Mouse (Mus musculus): ENCODE results near the gene Celf1. TPM values are rescaled to one million over a fixed set of nuclear protein-coding genes. Genes with fewer than 3 reads are reported as not detected.

Celf1 gene
- polyA plus RNA-seq, 1 experiment from 2014 or later: 34.9 TPM

- no peak for TF ChIP-seq CTCF (IDR thresholded peaks at IDR 0.05; ENCODE audit: low read depth)
- ATAC-seq: no peak
- Histone ChIP-seq H3K36me3 (ENCODE audit: control insufficient read depth, insufficient read depth) (no peaks in the 10 kb centered on the region; the same call in 1 of the 2 replicates), H3K4me3 (ENCODE audit: low read depth, low read length) (no peak overlapping the region), H3K4me1 (replicated peaks; ENCODE audit: control insufficient read depth, insufficient read depth, low read length) (no peaks in the 10 kb centered on the region), H3K9ac (ENCODE audit: low read depth, low read length) (no peak overlapping the region), H3K27ac (ENCODE audit: low read depth, low read length) (no peak overlapping the region), H3K9me3 (ENCODE audit: control insufficient read depth) (no peaks in the 10 kb centered on the region), H3K27me3 (replicated peaks; ENCODE audit: control insufficient read depth, insufficient read depth, low read length) (no peaks in the 10 kb centered on the region), H3K4me2 (replicated peaks; ENCODE audit: low read depth) (no peak overlapping the region)
- 84% methylated on average over 9 of the region's 9 CpGs for WGBS
Observed at GRCm38 (mm10) chr2:91027391-91028214, 87.4 kb downstream of the Celf1 start.

- no peak for ATAC-seq
- Histone ChIP-seq H3K27ac (ENCODE audit: low read depth, low read length) (no peak overlapping the region), H3K36me3 (ENCODE audit: control insufficient read depth, insufficient read depth) (no peaks in the 10 kb centered on the region), H3K4me3 (ENCODE audit: low read depth, low read length) (no peak overlapping the region), H3K4me2 (replicated peaks; ENCODE audit: low read depth) (no peak overlapping the region), H3K9ac (ENCODE audit: low read depth, low read length) (no peak overlapping the region), H3K9me3 (ENCODE audit: control insufficient read depth) (no peaks in the 10 kb centered on the region), H3K27me3 (replicated peaks; ENCODE audit: control insufficient read depth, insufficient read depth, low read length) (no peaks in the 10 kb centered on the region), H3K4me1 (replicated peaks; ENCODE audit: control insufficient read depth, insufficient read depth, low read length) (no peaks in the 10 kb centered on the region)
- TF ChIP-seq CTCF (IDR thresholded peaks at IDR 0.05; ENCODE audit: low read depth): no peak
- 78% methylated on average over 4 of the region's 4 CpGs for WGBS
Observed at GRCm38 (mm10) chr2:91031216-91031615, 91.0 kb downstream of the Celf1 start.

- Histone ChIP-seq H3K9me3 (ENCODE audit: control insufficient read depth) (no peaks in the 10 kb centered on the region), H3K4me3 (ENCODE audit: low read depth, low read length) (no peak overlapping the region), H3K27me3 (replicated peaks; ENCODE audit: control insufficient read depth, insufficient read depth, low read length) (no peaks in the 10 kb centered on the region), H3K27ac (ENCODE audit: low read depth, low read length) (no peak overlapping the region), H3K4me2 (replicated peaks; ENCODE audit: low read depth) (no peak overlapping the region), H3K36me3 (ENCODE audit: control insufficient read depth, insufficient read depth) (no peaks in the 10 kb centered on the region), H3K4me1 (replicated peaks; ENCODE audit: control insufficient read depth, insufficient read depth, low read length) (no peaks in the 10 kb centered on the region), H3K9ac (ENCODE audit: low read depth, low read length) (no peak overlapping the region)
- no peak for ATAC-seq
- peak; percentile 53 for TF ChIP-seq CTCF (IDR thresholded peaks at IDR 0.05; ENCODE audit: low read depth)
- WGBS: 25% methylated on average over 3 of the region's 3 CpGs
Observed at GRCm38 (mm10) chr2:91033000-91033399, 92.8 kb downstream of the Celf1 start.

- Histone ChIP-seq H3K9ac (ENCODE audit: low read depth, low read length) (no peak within 1 kb of the TSS), H3K27ac (ENCODE audit: low read depth, low read length) (no peak within 1 kb of the TSS), H3K27me3 (replicated peaks; ENCODE audit: control insufficient read depth, insufficient read depth, low read length) (no peaks in the 10 kb centered on the region), H3K4me1 (replicated peaks; ENCODE audit: control insufficient read depth, insufficient read depth, low read length) (no peaks in the 10 kb centered on the region), H3K9me3 (ENCODE audit: control insufficient read depth) (no peaks in the 10 kb centered on the region), H3K4me3 (ENCODE audit: low read depth, low read length) (no peak within 1 kb of the TSS), H3K4me2 (replicated peaks; ENCODE audit: low read depth) (no peak within 1 kb of the TSS), H3K36me3 (ENCODE audit: control insufficient read depth, insufficient read depth) (no peaks in the 10 kb centered on the region)
- WGBS: 55% methylated on average over 9 of the region's 9 CpGs
- ATAC-seq: no peak; the same call in 1 of the 2 replicates
- no peak for TF ChIP-seq CTCF (IDR thresholded peaks at IDR 0.05; ENCODE audit: low read depth)
Observed at GRCm38 (mm10) chr2:91035385-91035784, 95.2 kb downstream of the Celf1 start, which contains the start of gene Rapsn. Gene Rapsn (plus strand): TSS chr2:91035620.

GRCm38 (mm10) chr2:91041786-91042185 is 101.6 kb downstream of the Celf1 start:
- Histone ChIP-seq H3K4me1 (replicated peaks; ENCODE audit: control insufficient read depth, insufficient read depth, low read length) (no peaks in the 10 kb centered on the region), H3K9ac (ENCODE audit: low read depth, low read length) (no peak overlapping the region), H3K4me2 (replicated peaks; ENCODE audit: low read depth) (no peak overlapping the region), H3K4me3 (ENCODE audit: low read depth, low read length) (no peak overlapping the region), H3K9me3 (ENCODE audit: control insufficient read depth) (no peaks in the 10 kb centered on the region), H3K27me3 (replicated peaks; ENCODE audit: control insufficient read depth, insufficient read depth, low read length) (no peaks in the 10 kb centered on the region), H3K36me3 (ENCODE audit: control insufficient read depth, insufficient read depth) (no peaks in the 10 kb centered on the region), H3K27ac (ENCODE audit: low read depth, low read length) (no peak overlapping the region)
- no peak for ATAC-seq
- TF ChIP-seq CTCF (IDR thresholded peaks at IDR 0.05; ENCODE audit: low read depth): no peak
- WGBS: 79% methylated on average over 8 of the region's 8 CpGs

- TF ChIP-seq CTCF (IDR thresholded peaks at IDR 0.05; ENCODE audit: low read depth): no peak
- H3K4me2 ChIP-seq (replicated peaks; ENCODE audit: low read depth): 0 out of 2 replicates have a peak overlapping the region, but pooled peaks have one; percentile 21
- no peak overlapping the region for H3K9ac ChIP-seq (ENCODE audit: low read depth, low read length)
- H3K27me3 ChIP-seq (replicated peaks; ENCODE audit: control insufficient read depth, insufficient read depth, low read length): no peaks in the 10 kb centered on the region
- no peaks in the 10 kb centered on the region for H3K36me3 ChIP-seq (ENCODE audit: control insufficient read depth, insufficient read depth)
- H3K4me1 ChIP-seq (replicated peaks; ENCODE audit: control insufficient read depth, insufficient read depth, low read length): no peaks in the 10 kb centered on the region
- no peak overlapping the region for H3K4me3 ChIP-seq (ENCODE audit: low read depth, low read length)
- WGBS: 61% methylated on average over 21 of the region's 21 CpGs
- ATAC-seq: no peak
- H3K27ac ChIP-seq (ENCODE audit: low read depth, low read length): no peak overlapping the region
- no peaks in the 10 kb centered on the region for H3K9me3 ChIP-seq (ENCODE audit: control insufficient read depth)
Observed at GRCm38 (mm10) chr2:91042651-91043398, 102.6 kb downstream of the Celf1 start.
